Mouse (Mus musculus): Measurements from ENCODE around the gene Gm17542. TPM values are rescaled to one million over a fixed set of nuclear protein-coding genes. Genes with fewer than 3 reads are reported as not detected.
"Not testable (repeated sequence)": the region's sequence is repeated elsewhere in the genome, so short reads cannot be mapped to it uniquely, and the experiment has no call there.

Gm17542 gene
- total RNA-seq (2012; rRNA removed) (not detected in 2 replicates), polyA plus RNA-seq (2012; ENCODE audit: insufficient read depth in 1 of 2, insufficient read length in 2 of 2, low read depth in 1 of 2, low replicate concordance in 2 of 2, missing spikeins in 1 of 2) (not detected)

DNA sequence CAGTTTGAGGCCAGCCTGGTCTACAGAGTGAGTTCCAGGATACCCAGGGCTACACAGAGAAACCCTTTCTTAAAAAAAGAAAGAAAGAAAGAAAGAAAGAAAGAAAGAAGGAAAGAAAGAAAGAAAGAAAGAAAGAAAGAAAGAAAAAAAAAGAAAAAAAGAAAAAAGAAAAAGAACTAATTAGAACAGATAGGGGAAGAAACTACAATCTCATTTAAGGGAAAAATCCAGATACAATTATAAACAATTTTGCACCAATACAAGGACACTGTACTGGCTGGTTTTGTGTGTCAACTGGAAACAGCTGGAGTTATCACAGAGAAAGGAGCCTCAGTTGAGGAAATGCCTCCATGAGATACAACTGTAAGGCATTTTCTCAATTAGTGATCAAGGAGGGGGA lies at the start of gene Gm17542:
Gene Gm17542 (minus strand): TSS at position 101 of the 400 bp plus-strand sequence.
- H3K9ac ChIP-seq (ENCODE audit: control insufficient read depth, low read depth, low read length, poor library complexity, severe bottlenecking); H3K9me3 ChIP-seq (replicated peaks; ENCODE audit: insufficient read depth, low read length); H3K4me3 ChIP-seq (ENCODE audit: control insufficient read depth in 1 of 2, insufficient read depth in 1 of 2, low read depth in 2 of 2, low read length in 2 of 2); H3K27me3 ChIP-seq (ENCODE audit: control insufficient read depth in 1 of 2, insufficient read depth in 2 of 2, low read length in 2 of 2); H3K79me2 ChIP-seq (ENCODE audit: control insufficient read depth, insufficient read depth, low read length, poor library complexity); H3K36me3 ChIP-seq (ENCODE audit: control insufficient read depth in 1 of 2, insufficient read depth in 2 of 2, low read length in 2 of 2); H3K27ac ChIP-seq (ENCODE audit: control insufficient read depth, low read depth, low read length); DNase-seq (ENCODE audit: low read depth, low spot score); H3K4me1 ChIP-seq (ENCODE audit: control insufficient read depth in 1 of 2, insufficient read depth in 2 of 2, low read length in 2 of 2): not testable (repeated sequence)

GRCm38 (mm10) chr10:58739779-58740178 lies 21.8 kb upstream of the Gm17542 start:
- no peak overlapping the region for H3K27ac ChIP-seq (ENCODE audit: control insufficient read depth, low read depth, low read length)
- no peaks in the 10 kb centered on the region for H3K9me3 ChIP-seq (replicated peaks; ENCODE audit: insufficient read depth, low read length)
- no peak overlapping the region for H3K9ac ChIP-seq (ENCODE audit: control insufficient read depth, low read depth, low read length, poor library complexity, severe bottlenecking)
- H3K4me3 ChIP-seq (ENCODE audit: control insufficient read depth in 1 of 2, insufficient read depth in 1 of 2, low read depth in 2 of 2, low read length in 2 of 2) = no peak overlapping the region
- no peaks in the 10 kb centered on the region for H3K79me2 ChIP-seq (ENCODE audit: control insufficient read depth, insufficient read depth, low read length, poor library complexity)
- no peaks in the 10 kb centered on the region for H3K4me1 ChIP-seq (ENCODE audit: control insufficient read depth in 1 of 2, insufficient read depth in 2 of 2, low read length in 2 of 2)
- no peaks in the 10 kb centered on the region for H3K36me3 ChIP-seq (ENCODE audit: control insufficient read depth in 1 of 2, insufficient read depth in 2 of 2, low read length in 2 of 2)
- TF ChIP-seq RCOR1 (IDR thresholded peaks at IDR 0.05; ENCODE audit: low read depth, low read length) (no peak), KAT2A (conservative IDR thresholded peaks at IDR 0.05; ENCODE audit: low read depth, low read length) (no peak), MXI1 (IDR thresholded peaks at IDR 0.05; ENCODE audit: low read depth, low read length) (no peak), TAL1 (IDR thresholded peaks at IDR 0.05; ENCODE audit: low read length) (no peak), ZMIZ1 (IDR thresholded peaks at IDR 0.05; ENCODE audit: low read depth, low read length) (no peak), BHLHE40 (IDR thresholded peaks at IDR 0.05; ENCODE audit: borderline replicate concordance, low read depth, low read length) (no peak), POLR2AphosphoS5 (IDR thresholded peaks at IDR 0.05; ENCODE audit: borderline replicate concordance, low read depth, low read length) (no peak), SMC3 (IDR thresholded peaks at IDR 0.05; ENCODE audit: low read depth, low read length) (no peak), RAD21 (IDR thresholded peaks at IDR 0.05; ENCODE audit: low read depth, low read length) (no peak), ELF1 (IDR thresholded peaks at IDR 0.05; ENCODE audit: low read depth, low read length) (no peak)
- H3K27me3 ChIP-seq (ENCODE audit: control insufficient read depth in 1 of 2, insufficient read depth in 2 of 2, low read length in 2 of 2) = no peaks in the 10 kb centered on the region
- no peak for DNase-seq (ENCODE audit: low read depth, low spot score)

- no peaks in the 10 kb centered on the region for H3K9me3 ChIP-seq (replicated peaks; ENCODE audit: insufficient read depth, low read length)
- DNase-seq (ENCODE audit: low read depth, low spot score) = no peak
- H3K4me1 ChIP-seq (ENCODE audit: control insufficient read depth in 1 of 2, insufficient read depth in 2 of 2, low read length in 2 of 2) = no peaks in the 10 kb centered on the region
- no peak overlapping the region for H3K4me3 ChIP-seq (ENCODE audit: control insufficient read depth in 1 of 2, insufficient read depth in 1 of 2, low read depth in 2 of 2, low read length in 2 of 2)
- TF ChIP-seq USF2 (IDR thresholded peaks at IDR 0.05; ENCODE audit: borderline replicate concordance in 1 of 2, insufficient read depth in 1 of 2, low read depth in 1 of 2, low read length in 2 of 2) (no peak), NRF1 (IDR thresholded peaks at IDR 0.05; ENCODE audit: insufficient read depth, low read depth, low read length, poor library complexity, severe bottlenecking) (no peak), ETS1 (IDR thresholded peaks at IDR 0.05; ENCODE audit: low read depth, low read length) (no peak), ZC3H11A (IDR thresholded peaks at IDR 0.05; ENCODE audit: low read depth, low read length) (no peak), POLR2AphosphoS5 (IDR thresholded peaks at IDR 0.05; ENCODE audit: borderline replicate concordance, low read depth, low read length) (no peak), MAX (IDR thresholded peaks at IDR 0.05; ENCODE audit: low read length) (no peak), SMC3 (IDR thresholded peaks at IDR 0.05; ENCODE audit: low read depth, low read length) (no peak), USF1 (IDR thresholded peaks at IDR 0.05; ENCODE audit: low read depth, low read length) (no peak), KAT2A (conservative IDR thresholded peaks at IDR 0.05; ENCODE audit: low read depth, low read length) (no peak), CTCF (IDR thresholded peaks at IDR 0.05 in 2 of 3, conservative IDR thresholded peaks at IDR 0.05 in 1 of 3; ENCODE audit: control insufficient read depth in 1 of 3, insufficient read depth in 1 of 3, low read depth in 2 of 3, low read length in 3 of 3, poor library complexity in 1 of 3, severe bottlenecking in 1 of 3) (no peak), JUND (IDR thresholded peaks at IDR 0.05; ENCODE audit: low read depth, low read length) (no peak)
- no peaks in the 10 kb centered on the region for H3K79me2 ChIP-seq (ENCODE audit: control insufficient read depth, insufficient read depth, low read length, poor library complexity)
- H3K27me3 ChIP-seq (ENCODE audit: control insufficient read depth in 1 of 2, insufficient read depth in 2 of 2, low read length in 2 of 2) = no peaks in the 10 kb centered on the region
- no peak overlapping the region for H3K27ac ChIP-seq (ENCODE audit: control insufficient read depth, low read depth, low read length)
- H3K9ac ChIP-seq (ENCODE audit: control insufficient read depth, low read depth, low read length, poor library complexity, severe bottlenecking) = no peak overlapping the region
- no peaks in the 10 kb centered on the region for H3K36me3 ChIP-seq (ENCODE audit: control insufficient read depth in 1 of 2, insufficient read depth in 2 of 2, low read length in 2 of 2)
Observed at GRCm38 (mm10) chr10:58738152-58738551, 20.1 kb upstream of the Gm17542 start.
